Mouse (Mus musculus): ENCODE measurements around the gene Zcrb1.

DNA sequence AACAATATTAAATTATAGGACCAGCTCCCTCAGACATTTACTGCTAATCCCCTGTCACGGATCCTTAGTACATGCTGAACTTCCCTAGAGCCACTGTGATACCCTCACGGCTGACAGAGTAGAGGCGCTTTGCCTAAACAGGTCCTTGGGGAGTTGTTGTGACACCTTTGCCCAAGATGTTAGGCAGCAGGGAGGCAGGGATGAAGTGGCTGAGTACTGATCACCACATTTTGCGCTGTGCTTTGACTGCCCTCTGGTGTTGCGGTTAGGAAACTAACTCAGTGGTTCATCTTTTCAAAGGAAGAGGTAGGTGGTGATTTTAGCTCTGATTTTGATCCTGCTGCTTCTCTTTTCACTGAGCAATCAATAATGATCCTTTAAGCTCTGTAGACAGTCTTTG lies 40.5 kb upstream of the Zcrb1 start:
- TF ChIP-seq CTCF (IDR thresholded peaks at IDR 0.05; ENCODE audit: low read depth) (peak; percentile 93), EP300 (IDR thresholded peaks at IDR 0.05; ENCODE audit: low read depth) (no peak)

Measured in heart, postnatal 0 days (tissue).